8 mouse cellular contexts compared by ENCODE assay signal in genomic region chr13:55404853-55405782, GRCm38 (mm10). TPM values are rescaled to one million over a fixed set of nuclear protein-coding genes. Genes with fewer than 3 reads are reported as not detected.
DNase-seq lines count a peak whose midpoint lies in the region; ATAC-seq and TF ChIP-seq lines count a peak whose summit lies in the region.

No protein-coding gene starts in this region.

- ATAC-seq in embryonic facial prominence, embryonic 13.5 days (ENCODE audit: insufficient number of reproducible peaks, insufficient read depth, low FRiP score, low TSS enrichment, low read depth): peak; percentile 60
- ATAC-seq in heart, embryonic 11.5 days (replicated peaks; ENCODE audit: insufficient number of reproducible peaks, low FRiP score, low TSS enrichment): no peak
- ATAC-seq in kidney, postnatal 0 days (replicated peaks; ENCODE audit: low FRiP score, low read depth): peak; percentile 45
- peak; percentile 58 for ATAC-seq in liver, embryonic 12.5 days

- peak; percentile 88 for DNase-seq in B cell, adult 2 months
- peak; percentile 31 to 43 for DNase-seq in adrenal gland, postnatal 4 days (ENCODE audit: low spot score in 2 of 2)
- DNase-seq in kidney, postnatal 0 days (ENCODE audit: low spot score): peak; percentile 95
- peak; percentile 94 for DNase-seq in naive thymus-derived CD4-positive, alpha-beta T cell, adult 2 months (ENCODE audit: low read depth)
- peak; percentile 91 for DNase-seq in splenic B cell, adult 2 months (ENCODE audit: low read depth, low spot score)

- H3K27me3 ChIP-seq in embryonic facial prominence, embryonic 13.5 days: peaks cover 7% of the 10 kb centered on the region
- H3K27me3 ChIP-seq in heart, embryonic 11.5 days (ENCODE audit: control insufficient read depth, insufficient read depth, low read length): peaks cover 48% of the 10 kb centered on the region
- H3K27me3 ChIP-seq in kidney, postnatal 0 days (ENCODE audit: insufficient read depth, low read length): no peaks in the 10 kb centered on the region
- peaks cover 93% of the 10 kb centered on the region for H3K27me3 ChIP-seq in liver, embryonic 12.5 days (replicated peaks)
- no peaks in the 10 kb centered on the region for H3K27me3 ChIP-seq in splenic B cell, adult 2 months (ENCODE audit: control insufficient read depth, insufficient read depth, low read length, poor library complexity, severe bottlenecking)

- peak overlapping the region; percentile 21 for H3K4me2 ChIP-seq in embryonic facial prominence, embryonic 13.5 days
- 0 out of 2 replicates have a peak overlapping the region, but pooled peaks have one; percentile 22 for H3K4me2 ChIP-seq in heart, embryonic 11.5 days
- peak overlapping the region; percentile 13; the same call in 1 of the 2 replicates for H3K4me2 ChIP-seq in kidney, postnatal 0 days (ENCODE audit: low read length)
- no peak overlapping the region for H3K4me2 ChIP-seq in liver, embryonic 12.5 days

- no peaks in the 10 kb centered on the region for H3K9me3 ChIP-seq in embryonic facial prominence, embryonic 13.5 days
- no peaks in the 10 kb centered on the region for H3K9me3 ChIP-seq in heart, embryonic 11.5 days (replicated peaks; ENCODE audit: control insufficient read depth, low read length)
- no peaks in the 10 kb centered on the region for H3K9me3 ChIP-seq in kidney, postnatal 0 days (replicated peaks; ENCODE audit: low read length)
- no peaks in the 10 kb centered on the region for H3K9me3 ChIP-seq in liver, embryonic 12.5 days (replicated peaks)

- no peak overlapping the region for H3K27ac ChIP-seq in embryonic facial prominence, embryonic 13.5 days
- no peak overlapping the region for H3K27ac ChIP-seq in heart, embryonic 11.5 days (ENCODE audit: low read depth, low read length)
- H3K27ac ChIP-seq in kidney, postnatal 0 days: no peak overlapping the region
- H3K27ac ChIP-seq in liver, embryonic 12.5 days: no peak overlapping the region

- peak; percentile 98 for TF ChIP-seq CTCF in kidney, postnatal 0 days (IDR thresholded peaks at IDR 0.05; ENCODE audit: low read depth)

- H3K4me1 ChIP-seq in embryonic facial prominence, embryonic 13.5 days: peaks cover 6% of the 10 kb centered on the region
- no peaks in the 10 kb centered on the region for H3K4me1 ChIP-seq in heart, embryonic 11.5 days (ENCODE audit: control insufficient read depth, insufficient read depth, low read length)
- 0 out of 2 replicates have a peak, but pooled peaks cover 4% of the 10 kb centered on the region for H3K4me1 ChIP-seq in kidney, postnatal 0 days (replicated peaks; ENCODE audit: insufficient read depth, low read length)
- 0 out of 2 replicates have a peak, but pooled peaks cover 3% of the 10 kb centered on the region for H3K4me1 ChIP-seq in liver, embryonic 12.5 days

- peak overlapping the region; percentile 53; the same call in 1 of the 2 replicates for H3K9ac ChIP-seq in embryonic facial prominence, embryonic 13.5 days
- H3K9ac ChIP-seq in heart, embryonic 11.5 days (ENCODE audit: low read depth, low read length): peak overlapping the region; percentile 53
- H3K9ac ChIP-seq in kidney, postnatal 0 days (ENCODE audit: low read depth, low read length): peak overlapping the region; percentile 37; the same call in 1 of the 2 replicates
- H3K9ac ChIP-seq in liver, embryonic 12.5 days: no peak overlapping the region

- H3K36me3 ChIP-seq in embryonic facial prominence, embryonic 13.5 days: no peaks in the 10 kb centered on the region
- no peaks in the 10 kb centered on the region for H3K36me3 ChIP-seq in heart, embryonic 11.5 days (ENCODE audit: control insufficient read depth, insufficient read depth, low read length)
- no peaks in the 10 kb centered on the region for H3K36me3 ChIP-seq in kidney, postnatal 0 days (ENCODE audit: insufficient read depth, low read length)
- H3K36me3 ChIP-seq in liver, embryonic 12.5 days: no peaks in the 10 kb centered on the region
- H3K36me3 ChIP-seq in splenic B cell, adult 2 months (ENCODE audit: control insufficient read depth, insufficient read depth, low read length, poor library complexity, severe bottlenecking): no peaks in the 10 kb centered on the region

- no peak overlapping the region for H3K4me3 ChIP-seq in embryonic facial prominence, embryonic 13.5 days
- no peak overlapping the region for H3K4me3 ChIP-seq in heart, embryonic 11.5 days (ENCODE audit: low read depth, low read length)
- H3K4me3 ChIP-seq in kidney, postnatal 0 days (replicated peaks; ENCODE audit: low read depth, low read length): no peak overlapping the region
- no peak overlapping the region for H3K4me3 ChIP-seq in liver, embryonic 12.5 days

- WGBS in embryonic facial prominence, embryonic 13.5 days: 10% methylated on average over 11 of the region's 11 CpGs
- WGBS in heart, embryonic 11.5 days (ENCODE audit: insufficient replicate concordance): 11% methylated on average over 11 of the region's 11 CpGs
- WGBS in kidney, postnatal 0 days: 12% methylated on average over 11 of the region's 11 CpGs
- WGBS in liver, embryonic 12.5 days (ENCODE audit: insufficient replicate concordance): 10% methylated on average over 11 of the region's 11 CpGs

RNA-seq across cellular contexts. Expression of gene Slc34a1, which starts 7.1 kb away (rescaled TPM):
- total RNA-seq in adrenal gland, postnatal 4 days (2021): 100 to 1,000 TPM in 1 of 2 experiments, 1 to 10 TPM in 1; 3.5 to 132 TPM
- not detected in 2 replicates for polyA plus RNA-seq in embryonic facial prominence, embryonic 13.5 days (2015; fragmentation: Nextera tagmentation; extraction: Ambion mirVana)
- not detected in 2 replicates for polyA plus RNA-seq in heart, embryonic 11.5 days (2014; fragmentation: Nextera tagmentation; extraction: Ambion mirVana)
- polyA plus RNA-seq in kidney, postnatal 0 days (2015; fragmentation: Nextera tagmentation; extraction: Ambion mirVana): 344 and 465 TPM in 2 replicates
- not detected in 2 replicates for polyA plus RNA-seq in liver, embryonic 12.5 days (2016; fragmentation: Nextera tagmentation; extraction: Ambion mirVana)

RNA-seq across cellular contexts. Expression of gene Pfn3, which starts 9.9 kb away (rescaled TPM):
- total RNA-seq in adrenal gland, postnatal 4 days (2021): not detected
- not detected in 2 replicates for polyA plus RNA-seq in embryonic facial prominence, embryonic 13.5 days (2015; fragmentation: Nextera tagmentation; extraction: Ambion mirVana)
- not detected in 2 replicates for polyA plus RNA-seq in heart, embryonic 11.5 days (2014; fragmentation: Nextera tagmentation; extraction: Ambion mirVana)
- polyA plus RNA-seq in kidney, postnatal 0 days (2015; fragmentation: Nextera tagmentation; extraction: Ambion mirVana): not detected in 2 replicates
- polyA plus RNA-seq in liver, embryonic 12.5 days (2016; fragmentation: Nextera tagmentation; extraction: Ambion mirVana): not detected in 2 replicates

RNA-seq across cellular contexts. Expression of gene F12, which starts 21.5 kb away (rescaled TPM):
- total RNA-seq in adrenal gland, postnatal 4 days (2021): 10 to 100 TPM in 1 of 2 experiments, 1 to 10 TPM in 1; 1.3 to 36.6 TPM
- 0.24 and 1.6 TPM in 2 replicates for polyA plus RNA-seq in embryonic facial prominence, embryonic 13.5 days (2015; fragmentation: Nextera tagmentation; extraction: Ambion mirVana)
- polyA plus RNA-seq in heart, embryonic 11.5 days (2014; fragmentation: Nextera tagmentation; extraction: Ambion mirVana): 0.42 and 1.5 TPM in 2 replicates
- 0.05 and 0.45 TPM in 2 replicates for polyA plus RNA-seq in kidney, postnatal 0 days (2015; fragmentation: Nextera tagmentation; extraction: Ambion mirVana)
- polyA plus RNA-seq in liver, embryonic 12.5 days (2016; fragmentation: Nextera tagmentation; extraction: Ambion mirVana): 55.9 and 57.0 TPM in 2 replicates

RNA-seq across cellular contexts. Expression of gene Rgs14, which starts 35.6 kb away (rescaled TPM):
- 1 to 10 TPM; 1.0 to 1.1 TPM for total RNA-seq in adrenal gland, postnatal 4 days (2021)
- polyA plus RNA-seq in embryonic facial prominence, embryonic 13.5 days (2015; fragmentation: Nextera tagmentation; extraction: Ambion mirVana): 1.4 TPM in 2 replicates
- polyA plus RNA-seq in heart, embryonic 11.5 days (2014; fragmentation: Nextera tagmentation; extraction: Ambion mirVana): 0.15 and 0.31 TPM in 2 replicates
- polyA plus RNA-seq in kidney, postnatal 0 days (2015; fragmentation: Nextera tagmentation; extraction: Ambion mirVana): 1.6 and 1.7 TPM in 2 replicates
- polyA plus RNA-seq in liver, embryonic 12.5 days (2016; fragmentation: Nextera tagmentation; extraction: Ambion mirVana): 1.9 and 2.5 TPM in 2 replicates

RNA-seq across cellular contexts. Expression of gene Grk6, which starts 39.8 kb away (rescaled TPM):
- total RNA-seq in adrenal gland, postnatal 4 days (2021): 10 to 100 TPM; 54.3 to 56.7 TPM
- polyA plus RNA-seq in embryonic facial prominence, embryonic 13.5 days (2015; fragmentation: Nextera tagmentation; extraction: Ambion mirVana): 36.4 and 45.3 TPM in 2 replicates
- polyA plus RNA-seq in heart, embryonic 11.5 days (2014; fragmentation: Nextera tagmentation; extraction: Ambion mirVana): 24.3 and 26.9 TPM in 2 replicates
- polyA plus RNA-seq in kidney, postnatal 0 days (2015; fragmentation: Nextera tagmentation; extraction: Ambion mirVana): 29.5 and 29.8 TPM in 2 replicates
- polyA plus RNA-seq in liver, embryonic 12.5 days (2016; fragmentation: Nextera tagmentation; extraction: Ambion mirVana): 44.1 and 44.6 TPM in 2 replicates

Comparison
In these comparisons a context has a peak if more than half of its experiments do, and no peak if none do; other contexts are left out.
1. DNase-seq: peak in every context shown above with its lines; median percentile 95 in kidney, postnatal 0 days; 94 in naive thymus-derived CD4-positive, alpha-beta T cell, adult 2 months; 91 in splenic B cell, adult 2 months; 88 in B cell, adult 2 months; 37 in adrenal gland, postnatal 4 days.
2. RNA of gene Slc34a1, which starts 7.1 kb away (polyA plus RNA-seq): 344 to 465 TPM in kidney, postnatal 0 days; not detected in embryonic facial prominence, embryonic 13.5 days, not detected in heart, embryonic 11.5 days and not detected in liver, embryonic 12.5 days; every median in the first group is over 100 times any median in the second.
3. RNA of gene F12, which starts 21.5 kb away (polyA plus RNA-seq): 55.9 to 57.0 TPM in liver, embryonic 12.5 days; 0.42 to 1.5 TPM in heart, embryonic 11.5 days, 0.24 to 1.6 TPM in embryonic facial prominence, embryonic 13.5 days and 0.05 to 0.45 TPM in kidney, postnatal 0 days; every median in the first group is over 10 times any median in the second.